Mouse (Mus musculus) C2C12 (cell line): ENCODE measurements around the gene Scn1b. TPM values are rescaled to one million over a fixed set of nuclear protein-coding genes. Genes with fewer than 3 reads are reported as not detected.

Source experiments
- H3K27me3 ChIP-seq: one replicate; pipeline ENCODE4 v1.6.1; 2011; ENCODE audit not compliant: control insufficient read depth, insufficient read depth, insufficient read length
- H3K36me3 ChIP-seq: one replicate; pipeline ENCODE4 v1.6.1; 2011; ENCODE audit not compliant: control insufficient read depth, insufficient read depth
- H3K4me3 ChIP-seq: one replicate; pipeline ENCODE4 v1.5.1; 2011; ENCODE audit warnings: mild to moderate bottlenecking, control low read depth; ENCODE audit not compliant: poor library complexity, insufficient read depth, severe bottlenecking
- H3K79me2 ChIP-seq: one replicate; pipeline ENCODE4 v1.6.1; 2011; ENCODE audit not compliant: control insufficient read depth, insufficient read depth
- H3K79me3 ChIP-seq: one replicate; pipeline ENCODE4 v1.6.1; 2011; ENCODE audit warnings: low read depth, control low read depth
- H3ac ChIP-seq: one replicate; pipeline ENCODE3; 2011; ENCODE audit warnings: low read depth; ENCODE audit not compliant: control insufficient read depth, insufficient read length
- CEBPB ChIP-seq: IDR thresholded peaks from one replicate; pipeline ENCODE4 v1.6.1; 2011; ENCODE audit warnings: low read depth, mild to moderate bottlenecking, control low read depth, moderate library complexity
- CTCF ChIP-seq: IDR thresholded peaks from one replicate; pipeline ENCODE4 v1.5.1; 2011; ENCODE audit not compliant: control insufficient read depth, insufficient read depth, insufficient read length
- FOSL1 ChIP-seq: IDR thresholded peaks from one replicate; pipeline ENCODE4 v1.8.0; 2011; ENCODE audit warnings: mild to moderate bottlenecking, low read length; ENCODE audit not compliant: poor library complexity, insufficient read depth, severe bottlenecking
- MAX ChIP-seq: IDR thresholded peaks from one replicate; pipeline ENCODE4 v1.6.1; 2011; ENCODE audit warnings: mild to moderate bottlenecking, control low read depth
- MYOD1 ChIP-seq: IDR thresholded peaks from one replicate; pipeline ENCODE4 v1.6.1; 2011; ENCODE audit warnings: low read depth; ENCODE audit not compliant: control insufficient read depth, insufficient read length
- MYOG ChIP-seq: IDR thresholded peaks from one replicate; pipeline ENCODE4 v1.6.1; 2011; ENCODE audit not compliant: control insufficient read depth, insufficient read length; ENCODE audit errors: extremely low read depth
- USF1 ChIP-seq: IDR thresholded peaks from one replicate; pipeline ENCODE4 v1.6.1; 2011; ENCODE audit warnings: low read depth, mild to moderate bottlenecking, control low read depth, moderate library complexity
- polyA plus RNA-seq: library from polyadenylated mRNA; unstranded; fragments of >200 nt; fragmentation: generic; extraction: Trizol; gene quantifications from one replicate; pipeline ENCODE4 v1.2.1, GENCODE M21; 2012; ENCODE audit warnings: missing spikeins

The Scn1b gene
- polyA plus RNA-seq, 1 experiment, result 2.3 TPM

DNA sequence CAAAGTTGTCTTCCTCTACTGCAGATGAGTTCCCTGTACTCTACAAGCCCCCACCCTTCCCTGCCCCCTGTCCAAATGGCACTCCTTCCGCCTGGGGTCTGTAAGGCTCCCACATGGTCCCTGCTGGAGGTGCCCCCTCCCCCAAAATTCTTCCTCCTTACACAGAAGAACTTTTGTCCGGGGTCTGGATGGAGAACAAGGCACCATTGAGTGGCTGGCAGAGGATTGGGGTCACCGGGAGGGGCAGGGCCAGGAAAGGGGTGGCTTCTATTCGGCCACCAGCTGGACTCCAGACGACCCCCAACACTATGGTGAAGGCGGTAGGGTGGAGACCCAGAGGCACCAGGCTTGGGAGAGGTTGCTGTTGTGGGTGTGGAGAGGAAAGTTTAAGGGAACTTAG is 49.3 kb downstream of the Scn1b start:
- no peaks in the 10 kb centered on the region for H3K79me3 ChIP-seq
- H3K27me3 ChIP-seq, result peaks cover 11% of the 10 kb centered on the region
- TF ChIP-seq CTCF, result no peak
- TF ChIP-seq FOSL1, result no peak
- no peak for TF ChIP-seq USF1
- TF ChIP-seq MAX, result no peak
- TF ChIP-seq MYOD1, result no peak
- no peak overlapping the region for H3ac ChIP-seq
- no peaks in the 10 kb centered on the region for H3K79me2 ChIP-seq
- no peaks in the 10 kb centered on the region for H3K36me3 ChIP-seq
- H3K4me3 ChIP-seq, result no peak overlapping the region

DNA sequence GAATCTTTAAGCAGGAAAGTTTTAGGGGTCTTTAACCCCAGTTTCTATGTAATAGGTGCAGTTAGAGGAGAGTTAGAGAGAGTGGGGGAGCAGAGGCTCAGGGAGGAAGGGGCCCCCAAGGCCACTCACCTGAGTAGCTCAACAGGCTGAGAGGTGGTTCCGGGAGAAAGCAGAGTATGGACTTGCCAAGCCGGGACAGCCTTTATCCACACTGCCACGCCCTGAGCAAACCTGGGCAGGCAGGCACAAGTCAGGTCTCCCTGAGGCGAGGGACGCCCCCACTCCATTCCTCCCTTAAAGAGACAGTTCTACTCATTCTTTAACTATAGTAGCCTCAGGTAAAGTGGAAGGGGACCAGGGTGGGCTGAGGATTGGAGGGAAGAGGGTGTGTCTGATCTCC is 50.3 kb downstream of the Scn1b start, which contains the start of gene Fxyd3:
Fxyd3 (minus strand) TSS at position 213 of the 400 bp plus-strand sequence.
- H3K36me3 ChIP-seq, result no peaks in the 10 kb centered on the region
- H3K79me3 ChIP-seq, result no peaks in the 10 kb centered on the region
- TF ChIP-seq FOSL1 (no peak), CEBPB (no peak), MYOD1 (no peak), MYOG (no peak), USF1 (no peak), CTCF (no peak), MAX (no peak)
- no peaks in the 10 kb centered on the region for H3K79me2 ChIP-seq
- H3K4me3 ChIP-seq, result no peak within 1 kb of the TSS
- peaks cover 11% of the 10 kb centered on the region for H3K27me3 ChIP-seq
- H3ac ChIP-seq, result no peak within 1 kb of the TSS

- TF ChIP-seq CEBPB, result no peak
- no peak for TF ChIP-seq MYOG
- TF ChIP-seq MAX, result no peak
- no peak for TF ChIP-seq FOSL1
- no peak for TF ChIP-seq CTCF
- TF ChIP-seq USF1, result no peak
- no peak for TF ChIP-seq MYOD1
- Histone ChIP-seq H3ac (no peak overlapping the region), H3K4me3 (no peak overlapping the region), H3K79me3 (no peaks in the 10 kb centered on the region), H3K36me3 (no peaks in the 10 kb centered on the region), H3K79me2 (no peaks in the 10 kb centered on the region), H3K27me3 (peaks cover 22% of the 10 kb centered on the region)
Observed at GRCm38 (mm10) chr7:31074713-31075069, 52.1 kb downstream of the Scn1b start.

- no peak overlapping the region for H3ac ChIP-seq
Observed at GRCm38 (mm10) chr7:31074061-31074712, 52.6 kb downstream of the Scn1b start.

GRCm38 (mm10) chr7:31073546-31073945 is 53.3 kb downstream of the Scn1b start:
- H3K36me3 ChIP-seq, result no peaks in the 10 kb centered on the region
- H3K79me3 ChIP-seq, result no peaks in the 10 kb centered on the region
- H3K27me3 ChIP-seq, result peaks cover 32% of the 10 kb centered on the region
- no peak for TF ChIP-seq MAX
- TF ChIP-seq USF1, result no peak
- no peak for TF ChIP-seq CTCF
- no peak for TF ChIP-seq MYOG
- no peak for TF ChIP-seq FOSL1
- TF ChIP-seq MYOD1, result no peak
- TF ChIP-seq CEBPB, result no peak
- H3K4me3 ChIP-seq, result no peak overlapping the region
- H3K79me2 ChIP-seq, result no peaks in the 10 kb centered on the region
- no peak overlapping the region for H3ac ChIP-seq

More at GRCm38 (mm10) chr7:31074061-31074712, 52.6 kb downstream of the Scn1b start:
- Histone ChIP-seq H3K79me3 (no peaks in the 10 kb centered on the region), H3K4me3 (no peak overlapping the region), H3K79me2 (no peaks in the 10 kb centered on the region), H3K27me3 (peaks cover 27% of the 10 kb centered on the region), H3K36me3 (no peaks in the 10 kb centered on the region)
- no peak for TF ChIP-seq CEBPB

GRCm38 (mm10) chr7:31072326-31072725 is 54.5 kb downstream of the Scn1b start:
- H3K4me3 ChIP-seq, result no peak overlapping the region
- H3ac ChIP-seq, result no peak overlapping the region
- no peaks in the 10 kb centered on the region for H3K36me3 ChIP-seq
- no peaks in the 10 kb centered on the region for H3K79me3 ChIP-seq
- H3K79me2 ChIP-seq, result no peaks in the 10 kb centered on the region
- no peak for TF ChIP-seq USF1
- H3K27me3 ChIP-seq, result peaks cover 32% of the 10 kb centered on the region
